Mouse (Mus musculus): Measurements from ENCODE around the gene Smc2.
A peak's percentile ranks its signal among the peaks of the same experiment; 100 is the strongest.
"Not testable (repeated sequence)": the region's sequence is repeated elsewhere in the genome, so short reads cannot be mapped to it uniquely, and the experiment has no call there.

Smc2 gene

GRCm38 (mm10) chr4:52438886-52439664 is at the start of gene Smc2:
Smc2 (plus strand) TSS chr4:52439243.
- DNase-seq, result peak; percentile 89

DNA sequence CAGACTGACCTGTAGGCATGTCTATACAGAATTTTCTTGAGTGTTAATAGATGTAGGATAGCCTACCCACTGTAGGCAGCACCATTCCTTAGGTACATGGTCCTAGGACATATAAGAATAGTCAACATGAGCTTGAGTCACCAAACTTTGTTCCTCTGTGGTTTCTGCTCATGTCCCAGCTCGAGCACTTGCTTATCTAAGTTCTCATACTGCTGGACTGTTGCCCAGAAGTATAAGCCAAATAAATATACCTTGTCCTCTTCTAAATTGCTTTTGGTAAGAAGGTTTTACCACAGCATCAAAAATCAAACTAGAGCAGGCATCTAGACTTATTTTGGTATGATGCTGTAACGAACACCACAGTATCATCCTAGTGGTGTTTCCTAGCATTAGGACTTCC is 27.5 kb upstream of the Smc2 start:
- no peak for DNase-seq

DNA sequence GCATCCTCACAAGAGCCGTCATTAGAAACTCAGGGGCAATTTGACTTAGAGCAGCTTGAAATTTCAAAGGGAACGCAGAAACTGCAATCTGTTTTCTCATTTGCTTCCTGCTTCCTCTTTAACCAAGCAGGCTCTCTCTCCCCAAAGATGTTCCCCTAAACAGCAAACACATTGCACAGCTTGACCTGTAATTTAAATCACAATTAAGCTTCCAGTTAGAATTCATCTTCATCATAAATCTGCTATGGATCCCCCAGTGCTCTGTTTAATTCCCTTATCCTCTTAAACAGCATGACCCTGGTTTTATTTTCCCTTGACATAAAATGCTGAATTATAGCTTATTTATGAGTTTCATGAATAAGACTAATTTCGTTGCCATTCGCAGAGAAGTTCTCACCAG is 15.4 kb upstream of the Smc2 start:
- DNase-seq, result no peak

DNA sequence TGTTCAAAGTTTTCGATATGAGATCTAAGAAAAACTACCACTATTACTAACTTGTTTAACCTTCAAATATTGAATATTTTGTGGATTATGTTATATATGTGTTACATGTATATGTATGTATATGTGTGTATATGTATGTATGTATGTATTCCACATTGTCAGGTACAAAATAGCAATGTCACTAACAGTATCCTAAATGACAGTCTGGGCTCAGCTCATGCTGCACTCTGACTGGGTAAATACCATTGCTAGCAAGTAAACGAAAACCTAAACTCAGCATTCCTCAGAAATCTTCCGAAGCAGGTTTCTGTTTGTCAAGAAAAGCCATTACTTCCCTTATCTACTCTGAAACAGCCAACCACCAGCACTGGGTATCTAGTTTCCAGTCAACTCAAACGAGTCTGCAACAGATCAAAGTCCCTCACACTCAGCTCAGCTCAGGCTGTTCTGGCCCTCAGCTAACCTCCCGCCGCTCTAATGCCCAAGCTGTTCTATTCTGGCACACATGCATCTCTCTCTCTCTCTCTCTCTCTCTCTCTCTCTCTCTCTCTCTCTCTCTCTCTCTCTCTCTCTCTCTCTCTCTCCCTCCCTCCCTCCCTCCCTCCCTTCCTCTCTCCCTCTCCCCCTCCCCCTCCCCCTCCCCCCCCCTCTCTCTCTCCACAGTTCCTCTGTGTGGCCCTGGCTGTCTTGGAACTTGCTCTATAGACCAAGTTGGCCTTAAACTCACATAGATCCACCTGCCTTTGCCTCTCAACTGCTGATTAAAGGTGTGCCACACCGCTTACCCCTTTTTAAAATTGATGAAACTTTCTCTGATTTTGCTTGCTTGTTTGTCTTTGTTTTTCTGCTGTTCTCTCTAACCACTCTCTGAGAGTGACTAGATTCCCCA is 9.5 kb upstream of the Smc2 start:
- no peak for DNase-seq

GRCm38 (mm10) chr4:52435551-52435950 is 3.5 kb upstream of the Smc2 start:
- DNase-seq, result not testable (repeated sequence)

DNA sequence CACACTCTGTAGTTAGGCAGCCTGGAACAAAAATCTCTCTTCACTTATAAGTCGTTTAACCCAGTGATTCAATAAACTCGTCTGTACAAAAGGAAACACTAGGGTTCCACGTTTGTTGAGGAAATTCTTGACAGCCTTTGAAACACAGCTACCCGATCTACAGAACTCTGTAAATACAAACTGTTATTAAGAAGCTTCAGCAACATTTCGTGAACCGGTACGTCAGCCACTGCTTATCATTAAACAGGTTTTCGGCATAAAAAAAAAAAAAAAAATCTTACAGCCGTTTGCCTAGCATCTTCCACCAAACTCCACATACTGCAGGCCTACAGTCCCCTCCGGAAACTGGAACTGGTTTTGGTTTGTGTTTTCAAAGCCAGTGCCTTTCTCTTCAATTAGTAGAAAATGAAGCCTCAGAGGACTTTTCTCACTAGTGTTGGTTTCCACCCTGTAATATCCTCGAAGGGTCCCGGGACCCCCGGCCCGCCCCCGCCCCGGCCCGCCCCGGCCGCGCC is 615 bp upstream of the Smc2 start:
- DNase-seq, result no peak

DNA sequence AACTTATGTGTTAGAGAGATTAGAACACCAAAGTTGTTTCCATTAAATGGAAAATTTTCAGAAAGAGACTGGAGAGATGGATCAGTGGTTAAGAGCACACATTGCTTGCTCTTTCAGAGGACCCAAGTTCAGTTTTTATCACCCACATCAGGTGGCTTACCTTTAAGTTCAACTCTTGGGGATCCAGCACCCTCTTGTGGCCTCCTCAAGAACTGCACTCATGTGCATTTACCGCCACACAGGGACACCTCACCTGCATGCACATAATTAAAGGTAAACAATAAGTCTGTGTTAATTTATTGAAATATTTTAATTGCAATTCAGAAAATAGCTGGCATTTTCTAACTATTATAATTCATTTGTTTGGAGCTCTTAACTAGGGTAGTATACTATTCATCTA is 20.7 kb downstream of the Smc2 start:
- DNase-seq, result no peak

DNA sequence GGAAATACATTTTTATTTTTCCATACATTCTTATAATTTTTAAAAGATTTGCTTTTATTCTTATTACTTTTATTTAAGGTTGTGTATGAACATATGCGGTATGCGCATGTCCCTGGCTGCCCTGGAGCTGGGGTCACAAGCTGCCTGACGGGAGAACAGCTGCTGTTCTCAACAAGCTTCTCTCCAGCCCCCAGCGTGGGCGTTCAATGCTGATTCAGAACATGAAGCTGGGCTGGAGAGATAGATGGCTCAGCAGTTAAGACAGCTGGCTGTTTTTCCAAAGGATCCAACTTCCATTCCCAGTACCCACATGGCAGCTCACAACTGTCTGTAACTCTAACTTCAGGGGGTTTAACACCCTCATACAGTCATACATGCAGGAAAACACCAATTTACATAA is 22.3 kb downstream of the Smc2 start:
- DNase-seq, result peak; percentile 50

DNA sequence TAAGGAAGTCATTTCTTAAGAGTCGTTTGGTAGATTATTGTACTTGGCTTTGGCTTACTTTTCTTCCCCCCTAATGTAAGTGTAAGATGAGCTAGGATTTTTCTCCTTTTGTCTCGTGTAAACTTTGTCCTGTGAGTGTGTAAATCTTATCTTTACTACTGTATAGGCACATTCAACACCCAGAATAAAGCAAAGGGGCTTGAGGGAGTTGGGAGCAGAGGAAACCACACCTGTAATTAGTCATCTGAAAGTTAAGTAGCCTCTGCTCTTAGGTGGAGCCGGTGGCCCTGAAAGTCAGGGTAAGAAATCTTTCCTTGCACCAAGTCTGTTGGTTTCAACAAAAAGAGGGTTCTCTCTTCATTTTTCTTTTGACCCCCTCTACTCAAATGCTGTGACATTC is 34.4 kb downstream of the Smc2 start:
- no peak for DNase-seq

GRCm38 (mm10) chr4:52487486-52487885 is 48.4 kb downstream of the Smc2 start:
- DNase-seq, result no peak

DNA sequence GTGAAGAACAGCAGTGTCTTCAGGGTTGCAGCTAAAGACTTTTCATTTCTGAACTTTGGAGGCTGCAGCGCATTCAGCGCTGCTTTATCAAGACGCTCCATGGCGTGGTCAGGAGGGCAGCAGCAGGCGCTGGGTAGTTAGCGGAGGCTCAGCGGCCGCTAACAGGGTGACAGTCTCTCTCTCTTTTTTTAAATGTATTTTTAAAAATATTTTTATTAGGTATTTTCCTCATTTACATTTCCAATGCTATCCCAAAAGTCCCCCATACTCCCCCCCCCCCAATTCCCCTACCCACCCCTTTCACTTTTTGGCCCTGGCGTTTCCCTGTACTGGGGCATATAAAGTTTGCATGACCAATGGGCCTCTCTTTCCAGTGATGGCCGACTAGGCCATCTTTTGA is 58.1 kb downstream of the Smc2 start, which contains the start of gene Vma21-ps:
Vma21-ps (minus strand) TSS at position 101 of the 400 bp plus-strand sequence.
- not testable (repeated sequence) for DNase-seq

- no peak for DNase-seq
These were observed 78.5 kb downstream of the Smc2 start for GRCm38 (mm10) chr4:52517580-52517979.

GRCm38 (mm10) chr4:52519301-52519700 is 80.3 kb downstream of the Smc2 start:
- no peak for DNase-seq

- no peak for DNase-seq
These were observed 87.4 kb downstream of the Smc2 start for GRCm38 (mm10) chr4:52526464-52526863.

- DNase-seq, result no peak
These were observed 91.6 kb downstream of the Smc2 start for GRCm38 (mm10) chr4:52530636-52531035.
